Comparison of ENCODE assay signal across 27 mouse cellular contexts in the genomic region with DNA sequence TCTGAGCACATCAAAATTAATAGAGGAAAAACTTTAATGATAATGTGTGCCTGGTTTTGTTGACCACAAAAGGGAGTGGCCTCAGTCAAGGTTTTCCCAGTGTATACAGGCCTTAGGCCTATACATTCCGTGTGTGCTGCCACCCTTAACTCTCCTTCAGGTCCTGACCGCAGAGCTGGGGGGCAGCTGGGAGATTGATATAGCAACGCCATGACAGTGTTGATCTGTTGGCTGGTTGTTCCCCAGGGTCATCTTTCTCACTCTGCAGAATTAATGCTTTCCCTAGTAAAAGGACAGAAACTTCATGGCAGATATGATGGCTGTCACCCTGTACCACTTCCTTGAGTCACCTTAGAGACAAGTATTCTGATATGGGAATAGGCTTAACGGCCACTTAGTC.
"Had no signal": no experiment of that assay in that cellular context is flagged by ENCODE, and none has a peak within 500 bp of the region (broad histone marks: within the 10 kb centered on the region; RNA-seq: fewer than 3 reads in every experiment).

No protein-coding gene starts in this region.

- H3K4me3 ChIP-seq: gastrocnemius, adult 2 months; heart, embryonic 13.5 days; heart, embryonic 15.5 days; hindbrain, embryonic 13.5 days; hindbrain, embryonic 15.5 days; intestine, embryonic 15.5 days; limb, embryonic 13.5 days; limb, embryonic 15.5 days; liver, embryonic 13.5 days; liver, embryonic 15.5 days had no signal

- H3K9me3 ChIP-seq: heart, embryonic 13.5 days; heart, embryonic 15.5 days; hindbrain, embryonic 13.5 days; hindbrain, embryonic 15.5 days; intestine, embryonic 15.5 days; limb, embryonic 13.5 days; limb, embryonic 15.5 days; liver, embryonic 13.5 days; liver, embryonic 15.5 days had no signal

- H3K9ac ChIP-seq: heart, embryonic 13.5 days; heart, embryonic 15.5 days; hindbrain, embryonic 13.5 days; hindbrain, embryonic 15.5 days; intestine, embryonic 15.5 days; limb, embryonic 13.5 days; limb, embryonic 15.5 days; liver, embryonic 13.5 days; liver, embryonic 15.5 days had no signal

- H3K27ac ChIP-seq: gastrocnemius, adult 2 months; heart, embryonic 13.5 days; heart, embryonic 15.5 days; hindbrain, embryonic 13.5 days; hindbrain, embryonic 15.5 days; hindbrain, postnatal 0 days; intestine, embryonic 15.5 days; kidney, postnatal 0 days; limb, embryonic 13.5 days; limb, embryonic 15.5 days; liver, embryonic 13.5 days; liver, embryonic 15.5 days had no signal

- H3K27me3 ChIP-seq: heart, embryonic 13.5 days; heart, embryonic 15.5 days; hindbrain, embryonic 13.5 days; hindbrain, embryonic 15.5 days; intestine, embryonic 15.5 days; limb, embryonic 13.5 days; limb, embryonic 15.5 days; liver, embryonic 13.5 days; liver, embryonic 15.5 days had no signal

- H3K4me1 ChIP-seq: heart, embryonic 13.5 days; heart, embryonic 15.5 days; hindbrain, embryonic 13.5 days; hindbrain, embryonic 15.5 days; intestine, embryonic 15.5 days; limb, embryonic 15.5 days; liver, embryonic 13.5 days; liver, embryonic 15.5 days had no signal

- H3K36me3 ChIP-seq: heart, embryonic 15.5 days; hindbrain, embryonic 13.5 days; intestine, embryonic 15.5 days; limb, embryonic 15.5 days; liver, embryonic 13.5 days; liver, embryonic 15.5 days had no signal

- DNase-seq: gastrocnemius, adult 2 months; gastrocnemius, postnatal 10 days; gastrocnemius, postnatal 25 days; heart, adult 18-20 months; heart, postnatal 14 days; heart, postnatal 36 days; kidney, adult 11 months; kidney, adult 2 months; kidney, adult 9 months; kidney, postnatal 14 days; kidney, postnatal 36 days; layer of hippocampus, adult 9-11 months; layer of hippocampus, postnatal 36 days; left cerebral cortex, postnatal 4 days; liver, embryonic 13.5 days had no signal

- H3K4me2 ChIP-seq: heart, embryonic 11.5 days; heart, embryonic 13.5 days; heart, embryonic 15.5 days; hindbrain, embryonic 13.5 days; hindbrain, embryonic 15.5 days; intestine, embryonic 15.5 days; limb, embryonic 13.5 days; limb, embryonic 15.5 days; liver, embryonic 13.5 days; liver, embryonic 15.5 days had no signal

- ATAC-seq: forebrain, embryonic 16.5 days; hindbrain, postnatal 0 days; intestine, embryonic 15.5 days had no signal
